Mouse (Mus musculus) layer of hippocampus, adult 6 months (tissue): ENCODE results near the gene Rfx2. TPM values are rescaled to one million over a fixed set of nuclear protein-coding genes. Genes with fewer than 3 reads are reported as not detected.

Experiments used
- long read RNA-seq, 2 experiments: library from polyadenylated mRNA; unstranded; transcript quantifications; one replicate each; pipeline ENCODE4 v2.0.0; 2019 to 2020
- polyA plus RNA-seq: library from polyadenylated mRNA; unstranded; fragments of <200 nt; fragmentation: Nextera tagmentation; gene quantifications from 2 replicates; pipeline ENCODE4 v1.2.3, GENCODE M21; 2021

The Rfx2 gene
- 1.8 and 2.1 TPM in 2 replicates for polyA plus RNA-seq
- long read RNA-seq, experiment 1 = 0 reads
- long read RNA-seq, experiment 2, transcript Rfx2-202 (17 exons, 3,283 nt) = major isoform, 6 of 16 reads
- long read RNA-seq, experiment 2, partial matches to known transcripts = 0 of 16 reads
- long read RNA-seq, experiment 2, other reads (novel, unspliced or antisense) = 8 of 16 reads

DNA sequence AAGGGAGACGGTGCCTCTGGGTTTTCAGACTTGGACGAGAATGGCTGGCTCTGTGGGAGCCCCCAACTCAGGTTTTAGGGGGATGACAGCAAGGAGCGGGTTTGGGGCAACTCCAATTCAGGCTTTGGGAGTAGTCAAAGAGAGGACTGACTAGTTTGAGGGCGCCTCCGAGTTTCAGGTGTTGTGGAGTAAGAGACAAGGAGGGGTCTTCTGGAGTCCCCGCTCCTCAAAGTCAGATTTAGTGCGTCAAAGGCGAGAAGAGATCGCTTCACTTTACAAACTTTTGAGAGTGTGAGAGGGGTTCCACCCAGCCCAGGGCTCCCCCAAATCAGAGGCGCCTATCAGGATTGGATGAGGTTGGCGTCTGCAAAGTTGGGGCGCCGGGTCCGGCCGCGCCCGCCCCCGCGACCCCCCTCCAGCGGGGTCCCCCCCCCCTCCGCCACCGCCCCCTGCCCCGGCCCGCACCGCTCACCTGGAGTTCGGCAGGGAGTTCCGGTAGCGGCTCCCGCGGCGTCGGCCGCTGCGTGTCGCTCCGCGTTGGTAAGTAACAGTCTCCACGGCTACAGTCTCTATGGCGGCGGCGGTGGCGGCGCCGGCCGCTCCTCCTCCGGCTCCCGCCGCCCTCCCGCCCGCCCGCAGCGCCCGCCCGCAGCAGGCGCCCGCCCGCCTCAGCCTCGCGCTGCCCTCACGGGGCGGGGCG is at the start of gene Rfx2:
Rfx2 (minus strand) TSS at position 603 of the 700 bp plus-strand sequence.

DNA sequence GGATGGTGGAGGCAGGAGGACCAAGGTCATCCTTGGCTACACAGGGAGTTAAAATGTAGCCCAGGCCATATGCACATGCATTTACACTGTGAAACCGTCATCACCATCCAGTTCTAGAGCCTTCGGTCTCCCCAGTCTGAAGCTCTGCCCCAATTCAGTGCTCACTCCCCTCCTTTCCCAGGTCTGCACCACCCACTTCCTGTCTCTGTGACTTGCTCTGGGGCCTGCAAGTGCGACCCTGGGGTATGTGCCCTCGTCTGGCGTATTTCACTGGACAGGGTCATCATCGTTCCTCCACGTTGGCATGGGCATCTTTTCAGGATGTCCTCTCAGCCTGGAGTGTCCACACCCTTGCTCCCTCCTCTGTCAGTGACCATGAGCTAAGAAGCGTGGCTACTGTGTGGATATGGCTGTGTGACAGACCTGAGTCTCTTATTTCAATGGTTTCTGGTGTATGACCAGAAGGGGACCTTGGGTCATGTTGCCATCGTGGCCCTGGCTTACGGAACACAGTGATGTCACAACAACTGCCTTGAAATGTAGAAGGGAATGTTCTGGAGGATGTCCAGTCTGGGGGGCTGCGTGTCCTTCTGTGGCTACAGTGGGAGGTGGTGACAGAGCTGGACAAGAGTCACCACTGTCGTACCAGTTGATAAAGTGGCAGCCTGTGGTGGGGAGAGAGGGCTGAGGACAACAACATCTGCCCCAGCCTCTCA is 44.3 kb upstream of the Rfx2 start, which contains the start of gene 1700061G19Rik:
1700061G19Rik (plus strand) TSS at position 542 of the 716 bp plus-strand sequence.

DNA sequence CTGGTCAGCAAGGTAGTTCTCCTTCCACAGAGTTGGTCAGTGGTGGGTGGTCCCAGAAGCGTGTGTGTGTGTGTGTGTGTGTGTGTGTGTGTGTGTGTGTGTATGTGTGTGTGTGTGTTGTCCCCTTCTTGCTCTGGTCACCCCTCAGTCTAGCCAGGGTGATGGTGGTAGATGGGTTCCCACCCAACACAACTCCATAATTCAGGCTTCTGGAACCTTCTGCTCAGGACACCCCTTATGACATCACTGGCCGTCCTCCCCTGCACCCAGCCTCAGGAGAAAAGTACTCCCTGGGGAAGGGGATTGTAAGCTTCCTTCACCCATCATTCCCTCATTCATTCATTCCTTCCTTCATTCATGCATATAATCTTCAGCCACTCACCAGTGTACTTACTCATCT is 43.4 kb upstream of the Rfx2 start, which contains the start of gene Acsbg2:
Acsbg2 (minus strand) TSS at position 211 of the 400 bp plus-strand sequence.

GRCm38 (mm10) chr17:56769950-56770349 is 60.9 kb downstream of the Rfx2 start, which contains the start of gene Prr22:
Prr22 (plus strand) TSS chr17:56770250.

GRCm38 (mm10) chr17:56764474-56765354 is 66.1 kb downstream of the Rfx2 start, which contains the start of gene Dus3l:
Dus3l (plus strand) TSS chr17:56764757.

GRCm38 (mm10) chr17:56757416-56758123 is 73.2 kb downstream of the Rfx2 start, which contains the start of gene Nrtn:
Nrtn (minus strand) TSS chr17:56757530.

Other genes with a start within 250 kb of the Rfx2 start
- 13.1 and 13.4 TPM in 2 replicates for gene Safb2, start 246.4 kb downstream of the Rfx2 start, polyA plus RNA-seq
- 30.7 and 35.0 TPM in 2 replicates for gene Safb, start 246.2 kb downstream of the Rfx2 start, polyA plus RNA-seq
- gene 2410015M20Rik, start 221.2 kb downstream of the Rfx2 start, polyA plus RNA-seq = 467 and 517 TPM in 2 replicates
- 1,865 and 1,904 TPM in 2 replicates for gene Rpl36, start 217.6 kb downstream of the Rfx2 start, polyA plus RNA-seq
- gene Lonp1, start 204.1 kb downstream of the Rfx2 start, polyA plus RNA-seq = 31.6 and 34.6 TPM in 2 replicates
- 0.30 and 0.35 TPM in 2 replicates for gene Catsperd, start 202.9 kb downstream of the Rfx2 start, polyA plus RNA-seq
- 48.4 and 49.1 TPM in 2 replicates for gene Ranbp3, start 157.7 kb downstream of the Rfx2 start, polyA plus RNA-seq
- gene Ndufa11, start 113.2 kb downstream of the Rfx2 start, polyA plus RNA-seq = 1,051 and 1,264 TPM in 2 replicates
- 9.7 and 10.4 TPM in 2 replicates for gene Vmac, start 113.0 kb downstream of the Rfx2 start, polyA plus RNA-seq
- gene Nrtn, start 73.5 kb downstream of the Rfx2 start, polyA plus RNA-seq = 4.1 and 4.4 TPM in 2 replicates
- 22.2 and 22.6 TPM in 2 replicates for gene Dus3l, start 66.3 kb downstream of the Rfx2 start, polyA plus RNA-seq
- gene Prr22, start 60.8 kb downstream of the Rfx2 start, polyA plus RNA-seq = 0.14 TPM in 1 of 2 replicates, not detected in the other
- gene Acsbg2, start 43.4 kb upstream of the Rfx2 start, polyA plus RNA-seq = not detected in 2 replicates
- gene 1700061G19Rik, start 44.5 kb upstream of the Rfx2 start, polyA plus RNA-seq = 0.15 and 0.34 TPM in 2 replicates
- gene Mllt1, start 104.4 kb upstream of the Rfx2 start, polyA plus RNA-seq = 7.0 and 7.7 TPM in 2 replicates
- not detected in 2 replicates for gene Acer1, start 151.1 kb upstream of the Rfx2 start, polyA plus RNA-seq
- gene Clpp, start 159.3 kb upstream of the Rfx2 start, polyA plus RNA-seq = 228 and 229 TPM in 2 replicates
- gene Alkbh7, start 166.3 kb upstream of the Rfx2 start, polyA plus RNA-seq = 58.9 and 60.0 TPM in 2 replicates
- gene Pspn, start 169.0 kb upstream of the Rfx2 start, polyA plus RNA-seq = not detected in 2 replicates
- 70.4 and 72.9 TPM in 2 replicates for gene Gtf2f1, start 180.3 kb upstream of the Rfx2 start, polyA plus RNA-seq
- gene Gm17949, start 180.5 kb upstream of the Rfx2 start, polyA plus RNA-seq = 0.15 TPM in 1 of 2 replicates, not detected in the other
- 3.2 and 3.4 TPM in 2 replicates for gene Khsrp, start 200.5 kb upstream of the Rfx2 start, polyA plus RNA-seq
- not detected in 2 replicates for gene Slc25a41, start 210.6 kb upstream of the Rfx2 start, polyA plus RNA-seq
- 1.5 and 8.4 TPM in 2 replicates for gene Crb3, start 228.1 kb upstream of the Rfx2 start, polyA plus RNA-seq
- gene Slc25a23, start 228.8 kb upstream of the Rfx2 start, polyA plus RNA-seq = 37.6 and 49.0 TPM in 2 replicates
- 0.68 and 1.0 TPM in 2 replicates for gene Dennd1c, start 247.5 kb upstream of the Rfx2 start, polyA plus RNA-seq